Mouse (Mus musculus) bone marrow, adult 2 months (tissue): ENCODE measurements at regions not wholly inside any gene's neighbourhood (a gene's known extent, or its start where the extent isn't known, plus 50 kb on each side); places are given as distances from the start of the nearest gene placed in this dataset.

Source experiments
- H3K27ac ChIP-seq: fragments of 200-500 bp; 2 replicates; pipeline ENCODE4 v1.5.1; 2012; ENCODE audit warnings: low read depth, mild to moderate bottlenecking, control low read depth, inconsistent platforms, low read length; ENCODE audit not compliant: control insufficient read depth, poor library complexity, insufficient read depth
- H3K4me1 ChIP-seq: fragments of 200-500 bp; 2 replicates; pipeline ENCODE4 v1.6.1; 2011; ENCODE audit warnings: low read length; ENCODE audit not compliant: control insufficient read depth, insufficient read depth
- H3K4me3 ChIP-seq: fragments of 200-500 bp; replicated peaks from 2 replicates; pipeline ENCODE3; 2011; ENCODE audit warnings: mild to moderate bottlenecking, low read depth, low read length, control low read depth; ENCODE audit not compliant: control insufficient read depth
- CTCF ChIP-seq: fragments of 200-500 bp; IDR thresholded peaks from 2 replicates; pipeline ENCODE4 v1.5.1; 2011; ENCODE audit warnings: low read length, control low read depth; ENCODE audit not compliant: control insufficient read depth, insufficient read depth
- POLR2A ChIP-seq: fragments of 200-500 bp; IDR thresholded peaks from 2 replicates; pipeline ENCODE4 v1.6.1; 2011; ENCODE audit warnings: low read depth, mild to moderate bottlenecking, control low read depth, low read length, borderline replicate concordance; ENCODE audit not compliant: control insufficient read depth
- WGBS: fragments of 180-500 bp; shearing (Covaris S2); methylation state at CpG from one replicate; pipeline ENCODE4 v1.1.7; 2018; 5-methylcytosine and 5-hydroxymethylcytosine counted together

- 83% methylated on average over 6 of the region's 6 CpGs for WGBS
- H3K4me3 ChIP-seq, result no peak overlapping the region
- H3K4me1 ChIP-seq, result no peaks in the 10 kb centered on the region
- no peak for TF ChIP-seq CTCF
- no peak for TF ChIP-seq POLR2A
- H3K27ac ChIP-seq, result no peak overlapping the region
Observed at GRCm38 (mm10) chr11:64746146-64746545, 232.7 kb upstream of the Elac2 start.

GRCm38 (mm10) chr11:64749976-64750375, 228.9 kb upstream of the Elac2 start:
- TF ChIP-seq POLR2A (no peak), CTCF (no peak)
- H3K4me3 ChIP-seq, result no peak overlapping the region
- no peak overlapping the region for H3K27ac ChIP-seq
- WGBS, result 11% methylated on average over 9 of the region's 9 CpGs
- no peaks in the 10 kb centered on the region for H3K4me1 ChIP-seq

DNA sequence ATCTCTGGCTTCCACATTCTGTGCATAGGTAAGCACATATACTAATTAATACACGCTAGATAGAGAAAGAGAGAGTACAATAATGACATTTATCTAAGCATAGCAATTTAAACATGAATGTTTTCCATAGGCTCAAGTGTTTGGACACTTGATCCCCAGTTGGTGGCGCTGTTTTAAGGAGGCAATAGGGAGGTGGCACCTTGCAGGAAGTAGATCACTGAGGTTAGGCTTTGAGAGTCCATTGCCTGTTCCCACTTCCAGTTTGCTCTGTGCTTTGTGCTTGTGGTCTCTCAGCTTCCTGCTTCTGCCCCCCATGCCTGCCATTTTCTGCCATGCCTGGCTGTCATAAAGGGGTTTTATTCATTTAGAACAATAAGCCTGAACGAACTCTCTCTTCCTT, 226.5 kb upstream of the Elac2 start:
- H3K27ac ChIP-seq, result no peak overlapping the region
- H3K4me3 ChIP-seq, result no peak overlapping the region
- H3K4me1 ChIP-seq, result no peaks in the 10 kb centered on the region
- 44% methylated on average over 3 of the region's 3 CpGs for WGBS
- TF ChIP-seq CTCF (no peak), POLR2A (no peak)

- Histone ChIP-seq H3K27ac (no peak overlapping the region), H3K4me1 (no peaks in the 10 kb centered on the region), H3K4me3 (no peak overlapping the region)
- no peak for TF ChIP-seq CTCF
- no peak for TF ChIP-seq POLR2A
- 80% methylated on average over 7 of the region's 7 CpGs for WGBS
Observed at GRCm38 (mm10) chr11:64752816-64753215, 226.0 kb upstream of the Elac2 start.

DNA sequence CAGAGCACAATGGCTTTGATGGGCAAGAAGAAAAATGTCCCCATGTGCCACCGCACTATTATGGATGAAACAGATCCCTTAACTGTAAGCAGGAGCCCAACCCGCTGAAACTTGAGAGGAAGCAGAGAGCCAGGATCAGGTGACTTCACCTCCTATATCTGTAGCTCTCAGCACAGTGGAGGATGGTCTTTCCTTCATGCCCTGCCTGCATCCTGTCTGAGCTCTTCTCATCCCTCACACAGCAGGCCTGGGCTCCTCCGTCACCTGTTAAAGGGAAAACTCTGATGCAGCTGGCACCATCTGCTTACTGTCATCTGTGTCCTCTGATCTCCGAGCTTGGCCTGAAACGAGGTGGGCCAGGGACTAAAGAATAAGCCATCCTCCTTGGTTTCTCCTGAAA, 224.8 kb upstream of the Elac2 start:
- TF ChIP-seq CTCF, result no peak
- TF ChIP-seq POLR2A, result no peak
- no peak overlapping the region for H3K4me3 ChIP-seq
- 83% methylated on average over 5 of the region's 5 CpGs for WGBS
- H3K4me1 ChIP-seq, result no peaks in the 10 kb centered on the region
- no peak overlapping the region for H3K27ac ChIP-seq

- H3K4me1 ChIP-seq, result no peaks in the 10 kb centered on the region
- H3K4me3 ChIP-seq, result no peak overlapping the region
- 82% methylated on average over 1 of the region's 1 CpGs for WGBS
- H3K27ac ChIP-seq, result no peak overlapping the region
- TF ChIP-seq CTCF, result 0 out of 2 replicates have a peak, but pooled peaks have one; percentile 11
- TF ChIP-seq POLR2A, result no peak
Observed at GRCm38 (mm10) chr11:64755563-64755962, 223.3 kb upstream of the Elac2 start.

DNA sequence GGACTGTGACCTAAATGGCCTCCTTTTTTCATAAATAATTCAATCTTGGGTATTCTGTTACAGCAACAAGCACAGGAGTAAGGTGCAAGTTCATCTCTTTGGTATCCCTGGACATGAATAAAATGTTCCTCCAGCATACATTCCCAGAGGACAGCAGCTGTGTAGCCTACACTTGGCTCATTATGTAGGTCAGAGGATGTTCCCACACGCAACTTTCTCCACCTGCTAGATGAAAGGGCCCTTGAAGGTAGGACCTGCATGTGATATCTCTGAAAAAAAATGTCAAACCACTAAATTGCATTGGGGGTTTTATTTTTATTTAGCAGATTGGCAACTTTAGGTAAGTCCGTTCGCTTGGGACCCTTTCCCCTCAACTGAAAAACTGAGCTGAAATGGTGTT, 218.2 kb upstream of the Elac2 start:
- no peak overlapping the region for H3K4me3 ChIP-seq
- TF ChIP-seq CTCF, result no peak
- no peak for TF ChIP-seq POLR2A
- WGBS, result 79% methylated on average over 3 of the region's 3 CpGs
- H3K27ac ChIP-seq, result no peak overlapping the region
- no peaks in the 10 kb centered on the region for H3K4me1 ChIP-seq

GRCm38 (mm10) chr11:64762755-64763154, 216.1 kb upstream of the Elac2 start:
- H3K4me3 ChIP-seq, result no peak overlapping the region
- TF ChIP-seq CTCF, result no peak
- TF ChIP-seq POLR2A, result no peak
- no peak overlapping the region for H3K27ac ChIP-seq
- WGBS, result 43% methylated on average over 3 of the region's 3 CpGs
- H3K4me1 ChIP-seq, result no peaks in the 10 kb centered on the region

- TF ChIP-seq CTCF, result no peak
- TF ChIP-seq POLR2A, result no peak
- H3K27ac ChIP-seq, result no peak overlapping the region
- no peak overlapping the region for H3K4me3 ChIP-seq
- no peaks in the 10 kb centered on the region for H3K4me1 ChIP-seq
- WGBS, result 61% methylated on average over 6 of the region's 6 CpGs
Observed at GRCm38 (mm10) chr11:64764056-64764455, 214.8 kb upstream of the Elac2 start.
